In genomic region chr7:29342489-29343092, GRCm38 (mm10) we compare ENCODE assay signal across 10 mouse cellular contexts. TPM values are rescaled to one million over a fixed set of nuclear protein-coding genes. Genes with fewer than 3 reads are reported as not detected.
A peak's percentile ranks its signal among the peaks of the same experiment; 100 is the strongest.
DNase-seq lines count a peak whose midpoint lies in the region; ATAC-seq and TF ChIP-seq lines count a peak whose summit lies in the region.
"Had no signal": no experiment of that assay in that cellular context is flagged by ENCODE, and none has a peak within 500 bp of the region (broad histone marks: within the 10 kb centered on the region; RNA-seq: fewer than 3 reads in every experiment).

No protein-coding gene starts in this region.

- no peak for DNase-seq in liver, postnatal 0 days
- peak; percentile 11 for DNase-seq in embryonic facial prominence, embryonic 14.5 days (ENCODE audit: low spot score)
- DNase-seq in layer of hippocampus, postnatal 36 days: peak; percentile 46 to 56
- DNase-seq in adrenal gland, postnatal 4 days (ENCODE audit: low spot score in 2 of 2): no peak
- DNase-seq in adrenal gland, adult (ENCODE audit: inconsistent age in 2 of 2, low spot score in 1 of 2): no peak

- no peaks in the 10 kb centered on the region for H3K9me3 ChIP-seq in liver, embryonic 12.5 days (replicated peaks)
- no peaks in the 10 kb centered on the region for H3K9me3 ChIP-seq in liver, postnatal 0 days (ENCODE audit: low read length)
- H3K9me3 ChIP-seq in embryonic facial prominence, embryonic 14.5 days (ENCODE audit: control insufficient read depth, low read length): no peaks in the 10 kb centered on the region
- no peaks in the 10 kb centered on the region for H3K9me3 ChIP-seq in neural tube, embryonic 15.5 days (replicated peaks)
- H3K9me3 ChIP-seq in kidney, embryonic 16.5 days (ENCODE audit: low read length): no peaks in the 10 kb centered on the region

- no peak for TF ChIP-seq EP300 in liver, postnatal 0 days (IDR thresholded peaks at IDR 0.05; ENCODE audit: low read depth)

- peaks cover 63% of the 10 kb centered on the region for H3K4me1 ChIP-seq in liver, embryonic 12.5 days
- H3K4me1 ChIP-seq in liver, postnatal 0 days (ENCODE audit: insufficient read depth): peaks cover 38% of the 10 kb centered on the region
- peaks cover 12% of the 10 kb centered on the region; the same call in 1 of the 2 replicates for H3K4me1 ChIP-seq in embryonic facial prominence, embryonic 14.5 days (ENCODE audit: control insufficient read depth, insufficient read depth, low read length)
- peaks cover 28% of the 10 kb centered on the region for H3K4me1 ChIP-seq in neural tube, embryonic 15.5 days
- H3K4me1 ChIP-seq in kidney, embryonic 16.5 days (ENCODE audit: insufficient read depth, low read length): peaks cover 5% of the 10 kb centered on the region; the same call in 1 of the 2 replicates

- H3K36me3 ChIP-seq in liver, embryonic 12.5 days: peaks cover 15% of the 10 kb centered on the region
- no peaks in the 10 kb centered on the region for H3K36me3 ChIP-seq in liver, postnatal 0 days (replicated peaks; ENCODE audit: insufficient read depth, low read length)
- peaks cover 22% of the 10 kb centered on the region; the same call in 1 of the 2 replicates for H3K36me3 ChIP-seq in embryonic facial prominence, embryonic 14.5 days (ENCODE audit: control insufficient read depth, insufficient read depth, low read length)
- peaks cover 10% of the 10 kb centered on the region for H3K36me3 ChIP-seq in neural tube, embryonic 15.5 days
- H3K36me3 ChIP-seq in kidney, embryonic 16.5 days (ENCODE audit: insufficient read depth, low read length): peaks cover 2% of the 10 kb centered on the region; the same call in 1 of the 2 replicates

- no peak overlapping the region for H3K4me3 ChIP-seq in liver, embryonic 12.5 days
- H3K4me3 ChIP-seq in liver, postnatal 0 days (ENCODE audit: low read depth, low read length): no peak overlapping the region
- no peak overlapping the region for H3K4me3 ChIP-seq in embryonic facial prominence, embryonic 14.5 days (ENCODE audit: low read depth, low read length)
- no peak overlapping the region for H3K4me3 ChIP-seq in neural tube, embryonic 15.5 days (replicated peaks)
- no peak overlapping the region for H3K4me3 ChIP-seq in kidney, embryonic 16.5 days (ENCODE audit: low read length)

- peak overlapping the region; percentile 25 for H3K9ac ChIP-seq in liver, embryonic 12.5 days
- no peak overlapping the region for H3K9ac ChIP-seq in liver, postnatal 0 days (replicated peaks)
- H3K9ac ChIP-seq in embryonic facial prominence, embryonic 14.5 days (ENCODE audit: low read depth, low read length): peak overlapping the region; percentile 37; the same call in 1 of the 2 replicates
- H3K9ac ChIP-seq in neural tube, embryonic 15.5 days (replicated peaks): peak overlapping the region; percentile 28; the same call in 1 of the 2 replicates
- no peak overlapping the region for H3K9ac ChIP-seq in kidney, embryonic 16.5 days (replicated peaks; ENCODE audit: low read length)

- WGBS in liver, embryonic 12.5 days (ENCODE audit: insufficient replicate concordance): 22% methylated on average over 8 of the region's 8 CpGs
- WGBS in liver, postnatal 0 days (ENCODE audit: insufficient replicate concordance): 51% methylated on average over 8 of the region's 8 CpGs
- WGBS in embryonic facial prominence, embryonic 14.5 days: 44% methylated on average over 8 of the region's 8 CpGs
- WGBS in neural tube, embryonic 15.5 days: 44% methylated on average over 8 of the region's 8 CpGs
- 62% methylated on average over 8 of the region's 8 CpGs for WGBS in kidney, embryonic 16.5 days

- no peak for TF ChIP-seq CTCF in liver, postnatal 0 days (IDR thresholded peaks at IDR 0.05; ENCODE audit: low read depth)

- no peaks in the 10 kb centered on the region for H3K27me3 ChIP-seq in liver, embryonic 12.5 days (replicated peaks)
- no peaks in the 10 kb centered on the region for H3K27me3 ChIP-seq in liver, postnatal 0 days (ENCODE audit: insufficient read depth, low read length)
- H3K27me3 ChIP-seq in embryonic facial prominence, embryonic 14.5 days (replicated peaks; ENCODE audit: control insufficient read depth, insufficient read depth, low read length): no peaks in the 10 kb centered on the region
- no peaks in the 10 kb centered on the region for H3K27me3 ChIP-seq in neural tube, embryonic 15.5 days (replicated peaks)
- H3K27me3 ChIP-seq in kidney, embryonic 16.5 days (ENCODE audit: insufficient read depth, low read length): peaks cover 12% of the 10 kb centered on the region; the same call in 1 of the 2 replicates
- H3K27me3 ChIP-seq: Patski had no signal

- ATAC-seq in liver, embryonic 12.5 days: no peak
- no peak for ATAC-seq in liver, postnatal 0 days
- 0 out of 2 replicates have a peak, but pooled peaks have one; percentile 31 for ATAC-seq in embryonic facial prominence, embryonic 14.5 days (ENCODE audit: low read depth)
- ATAC-seq in neural tube, embryonic 15.5 days (ENCODE audit: low FRiP score): no peak
- ATAC-seq in kidney, embryonic 16.5 days (ENCODE audit: low FRiP score, low TSS enrichment): no peak
- ATAC-seq: Patski had no signal

- H3K4me2 ChIP-seq in liver, embryonic 12.5 days: peak overlapping the region; percentile 34
- no peak overlapping the region for H3K4me2 ChIP-seq in liver, postnatal 0 days (ENCODE audit: low read depth, low read length)
- H3K4me2 ChIP-seq in embryonic facial prominence, embryonic 14.5 days (ENCODE audit: low read depth, low read length): no peak overlapping the region
- no peak overlapping the region for H3K4me2 ChIP-seq in neural tube, embryonic 15.5 days
- no peak overlapping the region for H3K4me2 ChIP-seq in kidney, embryonic 16.5 days (replicated peaks; ENCODE audit: low read depth, low read length)

- H3K27ac ChIP-seq in liver, embryonic 12.5 days: peak overlapping the region; percentile 92
- no peak overlapping the region for H3K27ac ChIP-seq in liver, postnatal 0 days (ENCODE audit: low read depth)
- peak overlapping the region; percentile 65 for H3K27ac ChIP-seq in embryonic facial prominence, embryonic 14.5 days (replicated peaks; ENCODE audit: low read depth, low read length)
- peak overlapping the region; percentile 64 for H3K27ac ChIP-seq in neural tube, embryonic 15.5 days (replicated peaks)
- H3K27ac ChIP-seq in kidney, embryonic 16.5 days (ENCODE audit: low read length): no peak overlapping the region

RNA-seq across cellular contexts. Expression of gene Dpf1, which starts 38.8 kb away (rescaled TPM):
- polyA plus RNA-seq in liver, embryonic 12.5 days (2016; fragmentation: Nextera tagmentation; extraction: Ambion mirVana): 2.6 and 3.6 TPM in 2 replicates
- polyA plus RNA-seq in liver, postnatal 0 days (2015; fragmentation: Nextera tagmentation; extraction: Ambion mirVana): 0.63 and 0.69 TPM in 2 replicates
- polyA plus RNA-seq in embryonic facial prominence, embryonic 14.5 days (2014; fragmentation: Nextera tagmentation; extraction: Ambion mirVana): 11.4 TPM in 2 replicates
- total RNA-seq in layer of hippocampus, postnatal 36 days (2021): 100 to 1,000 TPM; 108 to 109 TPM
- 148 and 198 TPM in 2 replicates for polyA plus RNA-seq in neural tube, embryonic 15.5 days (2015; fragmentation: Nextera tagmentation; extraction: Ambion mirVana)
- total RNA-seq in adrenal gland, postnatal 4 days (2021): 1 to 10 TPM; 5.0 to 5.7 TPM
- polyA plus RNA-seq in kidney, embryonic 16.5 days (2015; fragmentation: Nextera tagmentation; extraction: Ambion mirVana): 3.0 and 3.5 TPM in 2 replicates
- total RNA-seq: neutrophil, adult 5-6 weeks had no signal

RNA-seq across cellular contexts. Expression of gene Ppp1r14a, which starts 53.5 kb away (rescaled TPM):
- 4.6 and 5.1 TPM in 2 replicates for polyA plus RNA-seq in liver, embryonic 12.5 days (2016; fragmentation: Nextera tagmentation; extraction: Ambion mirVana)
- 5.5 and 5.8 TPM in 2 replicates for polyA plus RNA-seq in liver, postnatal 0 days (2015; fragmentation: Nextera tagmentation; extraction: Ambion mirVana)
- polyA plus RNA-seq in embryonic facial prominence, embryonic 14.5 days (2014; fragmentation: Nextera tagmentation; extraction: Ambion mirVana): 11.6 and 13.8 TPM in 2 replicates
- 10 to 100 TPM; 25.9 to 26.0 TPM for total RNA-seq in layer of hippocampus, postnatal 36 days (2021)
- 2.8 and 13.3 TPM in 2 replicates for polyA plus RNA-seq in neural tube, embryonic 15.5 days (2015; fragmentation: Nextera tagmentation; extraction: Ambion mirVana)
- total RNA-seq in adrenal gland, postnatal 4 days (2021): 10 to 100 TPM; 14.3 to 15.0 TPM
- 19.6 and 25.1 TPM in 2 replicates for polyA plus RNA-seq in kidney, embryonic 16.5 days (2015; fragmentation: Nextera tagmentation; extraction: Ambion mirVana)
- total RNA-seq: neutrophil, adult 5-6 weeks had no signal

Comparison
In these comparisons a context has a peak if more than half of its experiments do, and no peak if none do; other contexts are left out.
1. H3K27ac ChIP-seq: peak in liver, embryonic 12.5 days (single experiment), embryonic facial prominence, embryonic 14.5 days (single experiment) and neural tube, embryonic 15.5 days (single experiment); none in liver, postnatal 0 days (single experiment) and kidney, embryonic 16.5 days (single experiment).
2. H3K9ac ChIP-seq: peak in liver, embryonic 12.5 days (single experiment), embryonic facial prominence, embryonic 14.5 days (single experiment) and neural tube, embryonic 15.5 days (single experiment); none in liver, postnatal 0 days (single experiment) and kidney, embryonic 16.5 days (single experiment).
3. DNase-seq: peak in embryonic facial prominence, embryonic 14.5 days (single experiment) and layer of hippocampus, postnatal 36 days (2 of 2); none in liver, postnatal 0 days (single experiment), adrenal gland, postnatal 4 days (0 of 2) and adrenal gland, adult (0 of 2).
4. RNA of gene Dpf1, which starts 38.8 kb away (polyA plus RNA-seq): 148 to 198 TPM in neural tube, embryonic 15.5 days; 11.4 TPM in embryonic facial prominence, embryonic 14.5 days, 3.0 to 3.5 TPM in kidney, embryonic 16.5 days, 2.6 to 3.6 TPM in liver, embryonic 12.5 days and 0.63 to 0.69 TPM in liver, postnatal 0 days; every median in the first group is over 10 times any median in the second.